Mouse (Mus musculus): ENCODE results near the gene Kcnh8. TPM values are rescaled to one million over a fixed set of nuclear protein-coding genes. Genes with fewer than 3 reads are reported as not detected.

The Kcnh8 gene
- polyA plus RNA-seq, 2 experiments: 0.04 to 0.08 TPM

GRCm38 (mm10) chr17:52611382-52611781, 8.9 kb downstream of the Kcnh8 start:
- ATAC-seq (ENCODE audit: low FRiP score, low read depth) (no peak), DNase-seq (ENCODE audit: low spot score) (no peak)
- no peak overlapping the region for H3K27ac ChIP-seq (replicated peaks; ENCODE audit: low read depth, low read length)
- H3K4me1 ChIP-seq (ENCODE audit: control insufficient read depth, insufficient read depth, low read length): no peaks in the 10 kb centered on the region
- H3K9ac ChIP-seq (ENCODE audit: low read depth, low read length, severe bottlenecking): no peak overlapping the region
- H3K27me3 ChIP-seq (ENCODE audit: control insufficient read depth, insufficient read depth, low read length): no peaks in the 10 kb centered on the region
- no peak overlapping the region for H3K4me3 ChIP-seq (replicated peaks; ENCODE audit: low read length)
- no peak overlapping the region for H3K4me2 ChIP-seq (replicated peaks; ENCODE audit: low read depth, low read length, severe bottlenecking)
- TF ChIP-seq POLR2A (IDR thresholded peaks at IDR 0.05; ENCODE audit: borderline replicate concordance, extremely low read depth, insufficient read depth, insufficient read length): no peak
- WGBS: 78% methylated on average over 4 of the region's 4 CpGs
- no peaks in the 10 kb centered on the region for H3K36me3 ChIP-seq (ENCODE audit: control insufficient read depth, insufficient read depth, low read length)
- no peaks in the 10 kb centered on the region for H3K9me3 ChIP-seq (ENCODE audit: control insufficient read depth, low read length)

- no peak for DNase-seq (ENCODE audit: low spot score)
- H3K9me3 ChIP-seq (ENCODE audit: control insufficient read depth, low read length): no peaks in the 10 kb centered on the region
- H3K27ac ChIP-seq (replicated peaks; ENCODE audit: low read depth, low read length): no peak overlapping the region
Measured at GRCm38 (mm10) chr17:52649186-52649585, 46.7 kb downstream of the Kcnh8 start.

GRCm38 (mm10) chr17:52691988-52692387, 89.5 kb downstream of the Kcnh8 start:
- Histone ChIP-seq H3K4me3 (replicated peaks; ENCODE audit: low read length) (no peak overlapping the region), H3K4me2 (replicated peaks; ENCODE audit: low read depth, low read length, severe bottlenecking) (no peak overlapping the region), H3K9ac (ENCODE audit: low read depth, low read length, severe bottlenecking) (no peak overlapping the region), H3K27me3 (ENCODE audit: control insufficient read depth, insufficient read depth, low read length) (no peaks in the 10 kb centered on the region), H3K4me1 (ENCODE audit: control insufficient read depth, insufficient read depth, low read length) (no peaks in the 10 kb centered on the region), H3K27ac (replicated peaks; ENCODE audit: low read depth, low read length) (no peak overlapping the region), H3K36me3 (ENCODE audit: control insufficient read depth, insufficient read depth, low read length) (no peaks in the 10 kb centered on the region), H3K9me3 (ENCODE audit: control insufficient read depth, low read length) (no peaks in the 10 kb centered on the region)
- no peak for DNase-seq (ENCODE audit: low spot score)
- TF ChIP-seq POLR2A (IDR thresholded peaks at IDR 0.05; ENCODE audit: borderline replicate concordance, extremely low read depth, insufficient read depth, insufficient read length): no peak
- no peak for ATAC-seq (ENCODE audit: low FRiP score, low read depth)

More at GRCm38 (mm10) chr17:52649186-52649585, 46.7 kb downstream of the Kcnh8 start:
- Histone ChIP-seq H3K27me3 (ENCODE audit: control insufficient read depth, insufficient read depth, low read length) (no peaks in the 10 kb centered on the region), H3K4me2 (replicated peaks; ENCODE audit: low read depth, low read length, severe bottlenecking) (no peak overlapping the region), H3K9ac (ENCODE audit: low read depth, low read length, severe bottlenecking) (no peak overlapping the region), H3K4me3 (replicated peaks; ENCODE audit: low read length) (no peak overlapping the region), H3K4me1 (ENCODE audit: control insufficient read depth, insufficient read depth, low read length) (no peaks in the 10 kb centered on the region), H3K36me3 (ENCODE audit: control insufficient read depth, insufficient read depth, low read length) (no peaks in the 10 kb centered on the region)
- no peak for TF ChIP-seq POLR2A (IDR thresholded peaks at IDR 0.05; ENCODE audit: borderline replicate concordance, extremely low read depth, insufficient read depth, insufficient read length)
- ATAC-seq (ENCODE audit: low FRiP score, low read depth): no peak

GRCm38 (mm10) chr17:52701944-52702343, 99.4 kb downstream of the Kcnh8 start:
- Histone ChIP-seq H3K36me3 (ENCODE audit: control insufficient read depth, insufficient read depth, low read length) (no peaks in the 10 kb centered on the region), H3K27me3 (ENCODE audit: control insufficient read depth, insufficient read depth, low read length) (no peaks in the 10 kb centered on the region), H3K9me3 (ENCODE audit: control insufficient read depth, low read length) (no peaks in the 10 kb centered on the region), H3K4me1 (ENCODE audit: control insufficient read depth, insufficient read depth, low read length) (no peaks in the 10 kb centered on the region), H3K9ac (ENCODE audit: low read depth, low read length, severe bottlenecking) (no peak overlapping the region), H3K4me2 (replicated peaks; ENCODE audit: low read depth, low read length, severe bottlenecking) (no peak overlapping the region), H3K4me3 (replicated peaks; ENCODE audit: low read length) (no peak overlapping the region), H3K27ac (replicated peaks; ENCODE audit: low read depth, low read length) (no peak overlapping the region)
- no peak for ATAC-seq (ENCODE audit: low FRiP score, low read depth)
- TF ChIP-seq POLR2A (IDR thresholded peaks at IDR 0.05; ENCODE audit: borderline replicate concordance, extremely low read depth, insufficient read depth, insufficient read length): no peak
- WGBS: 79% methylated on average over 3 of the region's 3 CpGs
- DNase-seq (ENCODE audit: low spot score): no peak

- Histone ChIP-seq H3K4me3 (replicated peaks; ENCODE audit: low read length) (no peak overlapping the region), H3K4me1 (ENCODE audit: control insufficient read depth, insufficient read depth, low read length) (no peaks in the 10 kb centered on the region), H3K9ac (ENCODE audit: low read depth, low read length, severe bottlenecking) (no peak overlapping the region), H3K36me3 (ENCODE audit: control insufficient read depth, insufficient read depth, low read length) (no peaks in the 10 kb centered on the region), H3K4me2 (replicated peaks; ENCODE audit: low read depth, low read length, severe bottlenecking) (no peak overlapping the region), H3K9me3 (ENCODE audit: control insufficient read depth, low read length) (no peaks in the 10 kb centered on the region), H3K27ac (replicated peaks; ENCODE audit: low read depth, low read length) (no peak overlapping the region), H3K27me3 (ENCODE audit: control insufficient read depth, insufficient read depth, low read length) (no peaks in the 10 kb centered on the region)
- TF ChIP-seq POLR2A (IDR thresholded peaks at IDR 0.05; ENCODE audit: borderline replicate concordance, extremely low read depth, insufficient read depth, insufficient read length): no peak
- WGBS: 21% methylated on average over 1 of the region's 1 CpGs
- DNase-seq (ENCODE audit: low spot score): no peak
- no peak for ATAC-seq (ENCODE audit: low FRiP score, low read depth)
Measured at GRCm38 (mm10) chr17:52712319-52712718, 109.8 kb downstream of the Kcnh8 start.

- Histone ChIP-seq H3K4me2 (replicated peaks; ENCODE audit: low read depth, low read length, severe bottlenecking) (no peak overlapping the region), H3K4me1 (ENCODE audit: control insufficient read depth, insufficient read depth, low read length) (no peaks in the 10 kb centered on the region), H3K36me3 (ENCODE audit: control insufficient read depth, insufficient read depth, low read length) (no peaks in the 10 kb centered on the region), H3K27me3 (ENCODE audit: control insufficient read depth, insufficient read depth, low read length) (no peaks in the 10 kb centered on the region), H3K4me3 (replicated peaks; ENCODE audit: low read length) (no peak overlapping the region), H3K27ac (replicated peaks; ENCODE audit: low read depth, low read length) (no peak overlapping the region), H3K9me3 (ENCODE audit: control insufficient read depth, low read length) (no peaks in the 10 kb centered on the region), H3K9ac (ENCODE audit: low read depth, low read length, severe bottlenecking) (no peak overlapping the region)
- DNase-seq (ENCODE audit: low spot score) (no peak), ATAC-seq (ENCODE audit: low FRiP score, low read depth) (no peak)
- WGBS: 73% methylated on average over 3 of the region's 3 CpGs
- TF ChIP-seq POLR2A (IDR thresholded peaks at IDR 0.05; ENCODE audit: borderline replicate concordance, extremely low read depth, insufficient read depth, insufficient read length): no peak
Measured at GRCm38 (mm10) chr17:52722214-52722613, 119.7 kb downstream of the Kcnh8 start.

Measured in limb, embryonic 14.5 days (tissue).